Mouse (Mus musculus) kidney, embryonic 14.5 days (tissue): ENCODE data around the gene Mug2. TPM values are rescaled to one million over a fixed set of nuclear protein-coding genes. Genes with fewer than 3 reads are reported as not detected.
"Not testable (repeated sequence)": the region's sequence is repeated elsewhere in the genome, so short reads cannot be mapped to it uniquely, and the experiment has no call there.

ENCODE experiments used
- ATAC-seq: fragments of 200-750 bp; cut with Nextera tagmentation; 2 replicates; pipeline ENCODE4 v1.8.0; 2017; ENCODE audit warnings: moderate number of reproducible peaks, mild to moderate bottlenecking, moderate TSS enrichment, moderate library complexity; ENCODE audit not compliant: low FRiP score, low TSS enrichment
- H3K27ac ChIP-seq: fragments of 300-500 bp; sonication (generic); 2 replicates; pipeline ENCODE4 v1.5.1; 2014; ENCODE audit warnings: low read depth, mild to moderate bottlenecking, low read length, moderate library complexity, mixed read lengths
- H3K27me3 ChIP-seq: fragments of 300-500 bp; sonication (generic); 2 replicates; pipeline ENCODE4 v1.6.1; 2014; ENCODE audit warnings: mild to moderate bottlenecking, low read length; ENCODE audit not compliant: control insufficient read depth, insufficient read depth
- H3K36me3 ChIP-seq: fragments of 300-500 bp; sonication (generic); 2 replicates; pipeline ENCODE4 v1.6.1; 2014; ENCODE audit warnings: low read length, mixed read lengths; ENCODE audit not compliant: control insufficient read depth, insufficient read depth
- H3K4me1 ChIP-seq: fragments of 300-500 bp; sonication (generic); 2 replicates; pipeline ENCODE4 v1.6.1; 2014; ENCODE audit warnings: low read length, mixed read lengths; ENCODE audit not compliant: control insufficient read depth, insufficient read depth
- H3K4me2 ChIP-seq: fragments of 300-500 bp; sonication (generic); replicated peaks from 2 replicates; pipeline ENCODE4 v1.6.1; 2014; ENCODE audit warnings: low read depth, mild to moderate bottlenecking, low read length
- H3K4me3 ChIP-seq: fragments of 300-500 bp; sonication (generic); 2 replicates; pipeline ENCODE4 v1.5.1; 2014; ENCODE audit warnings: mild to moderate bottlenecking, low read length
- H3K9ac ChIP-seq: fragments of 300-500 bp; sonication (generic); 2 replicates; pipeline ENCODE4 v1.6.1; 2014; ENCODE audit warnings: low read depth, mild to moderate bottlenecking, low read length, moderate library complexity
- H3K9me3 ChIP-seq: fragments of 300-500 bp; sonication (generic); 2 replicates; pipeline ENCODE4 v1.6.1; 2016; ENCODE audit warnings: low read length; ENCODE audit not compliant: control insufficient read depth
- WGBS: fragments of 180-500 bp; shearing (Covaris S2); extraction: QIAGEN DNeasy Blood & Tissue Kit; methylation state at CpG from one replicate; pipeline ENCODE4 v1.1.7; 2014; 5-methylcytosine and 5-hydroxymethylcytosine counted together
- polyA plus RNA-seq: library from polyadenylated mRNA; unstranded; fragments of >200 nt; fragmentation: Nextera tagmentation; extraction: Ambion mirVana; gene quantifications from 2 replicates; pipeline ENCODE4 v1.2.1, GENCODE M21; 2014

The Mug2 gene
- not detected in 2 replicates for polyA plus RNA-seq

- H3K9ac ChIP-seq, H3K9me3 ChIP-seq, ATAC-seq, H3K36me3 ChIP-seq, H3K4me1 ChIP-seq, H3K27me3 ChIP-seq, H3K27ac ChIP-seq, H3K4me2 ChIP-seq, H3K4me3 ChIP-seq: not testable (repeated sequence)
- no CpG with 5 or more reads among the region's 3 CpGs for WGBS
Observed at GRCm38 (mm10) chr6:122006461-122006860, at the start of gene Mug2. Gene Mug2, plus strand, starts transcription at chr6:122006761.

- WGBS: 89% methylated on average over 16 of the region's 16 CpGs
- H3K4me3 ChIP-seq, ATAC-seq: not testable (repeated sequence)
Observed at GRCm38 (mm10) chr6:121957803-121958349, 48.7 kb upstream of the Mug2 start.

GRCm38 (mm10) chr6:121975701-121976100 is 30.9 kb upstream of the Mug2 start:
- ATAC-seq: no peak
- no peak overlapping the region for H3K9ac ChIP-seq
- H3K4me1 ChIP-seq: no peaks in the 10 kb centered on the region
- H3K36me3 ChIP-seq: no peaks in the 10 kb centered on the region
- H3K27me3 ChIP-seq: no peaks in the 10 kb centered on the region
- H3K9me3 ChIP-seq: no peaks in the 10 kb centered on the region
- no peak overlapping the region for H3K4me3 ChIP-seq
- no peak overlapping the region for H3K27ac ChIP-seq
- H3K4me2 ChIP-seq: no peak overlapping the region
- 81% methylated on average over 7 of the region's 7 CpGs for WGBS

More at GRCm38 (mm10) chr6:121957803-121958349, 48.7 kb upstream of the Mug2 start:
- not testable (repeated sequence) for H3K4me2 ChIP-seq, H3K9ac ChIP-seq, H3K36me3 ChIP-seq, H3K27me3 ChIP-seq, H3K9me3 ChIP-seq, H3K27ac ChIP-seq, H3K4me1 ChIP-seq

GRCm38 (mm10) chr6:122100904-122101303 is 94.3 kb downstream of the Mug2 start:
- no peak overlapping the region for H3K4me2 ChIP-seq
- no peaks in the 10 kb centered on the region for H3K4me1 ChIP-seq
- no peaks in the 10 kb centered on the region for H3K27me3 ChIP-seq
- H3K36me3 ChIP-seq: no peaks in the 10 kb centered on the region
- H3K4me3 ChIP-seq: no peak overlapping the region
- no peak overlapping the region for H3K9ac ChIP-seq
- H3K9me3 ChIP-seq: no peaks in the 10 kb centered on the region
- no peak overlapping the region for H3K27ac ChIP-seq
- ATAC-seq: no peak
- WGBS: 80% methylated on average over 4 of the region's 4 CpGs

GRCm38 (mm10) chr6:122101671-122102070 is 95.1 kb downstream of the Mug2 start:
- Histone ChIP-seq H3K4me2 (no peak overlapping the region), H3K27ac (no peak overlapping the region), H3K36me3 (no peaks in the 10 kb centered on the region), H3K27me3 (no peaks in the 10 kb centered on the region), H3K9me3 (no peaks in the 10 kb centered on the region), H3K9ac (no peak overlapping the region), H3K4me1 (no peaks in the 10 kb centered on the region), H3K4me3 (no peak overlapping the region)
- 82% methylated on average over 1 of the region's 1 CpGs for WGBS
- ATAC-seq: no peak

GRCm38 (mm10) chr6:122116963-122117362 is 110.4 kb downstream of the Mug2 start:
- H3K27ac ChIP-seq: no peak overlapping the region
- WGBS: 93% methylated on average over 24 of the region's 24 CpGs
- no peaks in the 10 kb centered on the region for H3K27me3 ChIP-seq
- H3K36me3 ChIP-seq: no peaks in the 10 kb centered on the region
- H3K9ac ChIP-seq: no peak overlapping the region
- no peaks in the 10 kb centered on the region for H3K4me1 ChIP-seq
- H3K9me3 ChIP-seq: no peaks in the 10 kb centered on the region; the same call in 1 of the 2 replicates
- no peak overlapping the region for H3K4me3 ChIP-seq
- no peak overlapping the region for H3K4me2 ChIP-seq
- no peak for ATAC-seq

DNA sequence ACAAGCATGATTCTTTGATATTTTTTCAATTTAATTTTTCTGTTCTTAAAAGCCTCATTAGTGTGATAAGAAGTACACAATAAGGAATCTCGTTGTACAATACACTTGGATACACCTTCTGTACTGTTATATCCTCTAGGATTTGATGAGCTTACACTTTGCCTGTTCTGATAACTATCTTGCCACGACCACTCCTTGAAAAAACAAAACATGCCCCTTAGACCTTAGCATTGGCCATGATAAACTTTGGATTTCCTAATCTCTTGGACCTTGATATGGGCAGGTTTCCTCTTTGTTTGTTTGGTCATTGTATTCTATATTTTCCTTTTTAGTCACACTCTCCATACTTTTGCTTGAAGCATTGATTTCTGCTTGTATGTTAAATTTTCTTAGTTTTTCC is 123.0 kb downstream of the Mug2 start:
- H3K27me3 ChIP-seq: no peaks in the 10 kb centered on the region
- H3K36me3 ChIP-seq: no peaks in the 10 kb centered on the region
- no peak for ATAC-seq
- no peak overlapping the region for H3K4me3 ChIP-seq
- WGBS: 70% methylated on average over 2 of the region's 2 CpGs
- H3K9me3 ChIP-seq: no peaks in the 10 kb centered on the region
- H3K4me1 ChIP-seq: no peaks in the 10 kb centered on the region
- H3K27ac ChIP-seq: no peak overlapping the region
- H3K9ac ChIP-seq: no peak overlapping the region
- no peak overlapping the region for H3K4me2 ChIP-seq

Other genes with a start within 250 kb of the Mug2 start
- gene Mug1, start 168.2 kb upstream of the Mug2 start, polyA plus RNA-seq: not detected in 2 replicates